Comparison of ENCODE assay signal across 28 mouse cellular contexts in genomic region chr3:57566655-57567054, GRCm38 (mm10). TPM values are rescaled to one million over a fixed set of nuclear protein-coding genes. Genes with fewer than 3 reads are reported as not detected.
DNase-seq lines count a peak whose midpoint lies in the region; ATAC-seq and TF ChIP-seq lines count a peak whose summit lies in the region.
"Had no signal": no experiment of that assay in that cellular context is flagged by ENCODE, and none has a peak within 500 bp of the region (broad histone marks: within the 10 kb centered on the region; RNA-seq: fewer than 3 reads in every experiment).

No protein-coding gene starts in this region.

- CTCF ChIA-PET in Patski (lab: Charles Lee), result interaction anchor here (0.9 to 1.8 kb wide), 6 partner anchors 11 to 96 kb away, joined by 3 to 7 read pairs (median 5); no protein-coding TSS in a partner anchor

- H3K36me3 ChIP-seq in kidney, postnatal 0 days (ENCODE audit: insufficient read depth, low read length), result 0 out of 2 replicates have a peak, but pooled peaks cover 11% of the 10 kb centered on the region
- H3K36me3 ChIP-seq in heart, embryonic 10.5 days, result peaks cover 20% of the 10 kb centered on the region; the same call in 1 of the 2 replicates
- H3K36me3 ChIP-seq: G1E; midbrain, embryonic 15.5 days had no signal

- 55% methylated on average over 5 of the region's 5 CpGs for WGBS in kidney, postnatal 0 days
- WGBS in heart, embryonic 10.5 days, result 78% methylated on average over 5 of the region's 5 CpGs

- no peaks in the 10 kb centered on the region for H3K27me3 ChIP-seq in Patski
- H3K27me3 ChIP-seq in kidney, postnatal 0 days (ENCODE audit: insufficient read depth, low read length), result no peaks in the 10 kb centered on the region
- no peaks in the 10 kb centered on the region for H3K27me3 ChIP-seq in heart, embryonic 10.5 days (ENCODE audit: insufficient read depth, poor library complexity, severe bottlenecking)
- H3K27me3 ChIP-seq: embryonic facial prominence, embryonic 12.5 days; limb, embryonic 15.5 days; midbrain, embryonic 15.5 days had no signal

- peak; percentile 77 for DNase-seq in Patski (ENCODE audit: low read depth, low spot score)
- peak; percentile 67 to 72 for DNase-seq in kidney, adult 8-10 months
- peak; percentile 25 for DNase-seq in kidney, postnatal 0 days (ENCODE audit: low spot score)
- peak; percentile 31 to 46 for DNase-seq in kidney, postnatal 4 days
- no peak for DNase-seq in heart, embryonic 10.5 days (ENCODE audit: low spot score)
- DNase-seq in T-cell, adult 2 months (ENCODE audit: low spot score), result no peak
- DNase-seq in spleen, adult 12 weeks (ENCODE audit: low spot score), result no peak
- DNase-seq: adrenal gland, postnatal 25 days; cerebellum, adult 11-12 months; cerebellum, adult 9-11 months; embryo, embryonic 11 days; gastrocnemius, postnatal 25 days; heart, adult 11 months; heart, postnatal 4 days; lung, adult 2 months; right cerebral cortex, adult 18-20 months; thymus, postnatal 14 days had no signal

- no peak overlapping the region for H3K9ac ChIP-seq in kidney, postnatal 0 days (ENCODE audit: low read depth, low read length)
- H3K9ac ChIP-seq: embryonic facial prominence, embryonic 12.5 days; hindbrain, embryonic 14.5 days; limb, embryonic 15.5 days; liver, embryonic 14.5 days; midbrain, embryonic 15.5 days had no signal

- no peaks in the 10 kb centered on the region for H3K4me1 ChIP-seq in kidney, postnatal 0 days (replicated peaks; ENCODE audit: insufficient read depth, low read length)
- H3K4me1 ChIP-seq in heart, embryonic 10.5 days, result peaks cover 12% of the 10 kb centered on the region; the same call in 1 of the 2 replicates
- H3K4me1 ChIP-seq: limb, embryonic 10.5 days; midbrain, embryonic 10.5 days; midbrain, embryonic 15.5 days had no signal

- no peak overlapping the region for H3K4me2 ChIP-seq in kidney, postnatal 0 days (ENCODE audit: low read length)
- H3K4me2 ChIP-seq: embryonic facial prominence, embryonic 12.5 days; heart, embryonic 11.5 days; hindbrain, embryonic 14.5 days; limb, embryonic 15.5 days; midbrain, embryonic 15.5 days had no signal

- TF ChIP-seq CTCF in Patski (IDR thresholded peaks at IDR 0.05), result no peak
- TF ChIP-seq CTCF in kidney, postnatal 0 days (IDR thresholded peaks at IDR 0.05; ENCODE audit: low read depth), result no peak

- POLR2A ChIA-PET in Patski (lab: Charles Lee), result interaction anchor here (0.8 to 3.4 kb wide), 3 partner anchors 9 to 94 kb away, joined by 3 to 14 read pairs (median 3); partner anchors contain the start of gene Wwtr1

- no peak overlapping the region for H3K4me3 ChIP-seq in kidney, postnatal 0 days (replicated peaks; ENCODE audit: low read depth, low read length)
- no peak overlapping the region for H3K4me3 ChIP-seq in heart, embryonic 10.5 days
- H3K4me3 ChIP-seq: embryonic facial prominence, embryonic 12.5 days; limb, embryonic 10.5 days; limb, embryonic 15.5 days; midbrain, embryonic 10.5 days; midbrain, embryonic 15.5 days had no signal

- in situ Hi-C loops in Patski (cut with MboI; ENCODE audit: low pct_unique_long_range_greater_than_20kb), result loop anchor here (5.0 kb wide), 1 partner anchor 94 kb away; no protein-coding TSS in a partner anchor

- no peaks in the 10 kb centered on the region for H3K9me3 ChIP-seq in kidney, postnatal 0 days (replicated peaks; ENCODE audit: low read length)
- H3K9me3 ChIP-seq in heart, embryonic 10.5 days, result no peaks in the 10 kb centered on the region
- H3K9me3 ChIP-seq: G1E; limb, embryonic 10.5 days; limb, embryonic 15.5 days; midbrain, embryonic 10.5 days; midbrain, embryonic 15.5 days had no signal

- peak; percentile 91 for ATAC-seq in Patski
- ATAC-seq in kidney, postnatal 0 days (replicated peaks; ENCODE audit: low FRiP score, low read depth), result peak; percentile 91
- ATAC-seq: forebrain, embryonic 14.5 days; intestine, postnatal 0 days; midbrain, embryonic 15.5 days had no signal

- H3K27ac ChIP-seq in kidney, postnatal 0 days, result peak overlapping the region; percentile 27; the same call in 1 of the 2 replicates
- no peak overlapping the region for H3K27ac ChIP-seq in heart, embryonic 10.5 days
- H3K27ac ChIP-seq: embryonic facial prominence, embryonic 12.5 days; hindbrain, embryonic 14.5 days; limb, embryonic 10.5 days; limb, embryonic 15.5 days; liver, embryonic 14.5 days; midbrain, embryonic 10.5 days; midbrain, embryonic 15.5 days had no signal

RNA-seq across cellular contexts. Expression of gene Wwtr1, which starts 9.1 kb away (rescaled TPM):
- 159 TPM for polyA plus RNA-seq in Patski (2021)
- polyA plus RNA-seq in kidney, postnatal 0 days (2015; fragmentation: Nextera tagmentation; extraction: Ambion mirVana), result 28.9 TPM in 2 replicates
- 11.5 and 11.9 TPM in 2 replicates for polyA plus RNA-seq in heart, embryonic 10.5 days (2016; fragmentation: Nextera tagmentation; extraction: Ambion mirVana)
- polyA plus RNA-seq: G1E had no signal

Comparison
In these comparisons a context has a peak if more than half of its experiments do, and no peak if none do; other contexts are left out.
1. DNase-seq: peak in Patski (single experiment), kidney, adult 8-10 months (2 of 2), kidney, postnatal 0 days (single experiment) and kidney, postnatal 4 days (2 of 2); none in heart, embryonic 10.5 days (single experiment), T-cell, adult 2 months (single experiment) and spleen, adult 12 weeks (single experiment).